Mouse (Mus musculus) brain, embryonic 14.5 days (tissue): Measurements from ENCODE around the gene Ap3b2.
"Not testable (repeated sequence)": the region's sequence is repeated elsewhere in the genome, so short reads cannot be mapped to it uniquely, and the experiment has no call there.

ENCODE experiments used
- CTCF ChIP-seq: fragments of 200-500 bp; IDR thresholded peaks from 2 replicates; pipeline ENCODE4 v1.5.1; 2012; ENCODE audit warnings: inconsistent platforms, mild to moderate bottlenecking, moderate library complexity, borderline replicate concordance; ENCODE audit not compliant: insufficient read depth, insufficient read length; ENCODE audit errors: extremely low read depth
- POLR2A ChIP-seq: fragments of 200-500 bp; IDR thresholded peaks from 2 replicates; pipeline ENCODE4 v1.6.1; 2012; ENCODE audit warnings: mild to moderate bottlenecking, inconsistent platforms, borderline replicate concordance; ENCODE audit not compliant: poor library complexity, insufficient read depth, insufficient read length, severe bottlenecking; ENCODE audit errors: extremely low read depth

DNA sequence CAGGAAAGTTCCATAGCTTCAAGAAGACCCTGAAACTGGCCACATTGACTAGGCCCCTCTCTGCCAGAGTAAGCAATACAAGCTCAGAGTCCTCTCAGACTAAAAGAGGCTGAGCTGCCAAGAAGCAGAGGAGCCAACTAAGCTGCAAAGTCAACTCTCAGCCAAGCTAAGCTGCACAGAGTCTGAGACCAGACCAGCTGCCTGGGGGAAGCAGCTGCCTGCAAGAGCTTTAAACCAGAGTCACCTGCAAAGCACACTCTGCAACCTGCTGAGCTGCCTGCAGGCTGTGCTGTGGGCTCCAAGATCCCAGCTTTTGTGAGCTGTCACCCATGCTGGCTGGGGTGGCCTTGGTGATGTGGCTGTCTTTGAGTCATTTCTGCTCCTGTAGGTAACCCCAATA is 15.5 kb downstream of the Ap3b2 start:
- not testable (repeated sequence) for TF ChIP-seq POLR2A, CTCF
